Mouse (Mus musculus): ENCODE measurements around the gene Sipa1l1.

GRCm38 (mm10) chr12:82225751-82226228 lies 56.7 kb downstream of the Sipa1l1 start:
- no peak for TF ChIP-seq POLR2A (IDR thresholded peaks at IDR 0.05; ENCODE audit: low read depth, low read length)
- no peak for TF ChIP-seq CTCF (IDR thresholded peaks at IDR 0.05; ENCODE audit: borderline replicate concordance, insufficient read depth, low read length)

All from embryonic fibroblast, embryonic 13.5 days (primary cell).